Mouse (Mus musculus) brain, embryonic 14.5 days (tissue): ENCODE measurements around the gene C1qtnf5.

Source experiments
- CTCF ChIP-seq: fragments of 200-500 bp; IDR thresholded peaks from 2 replicates; pipeline ENCODE4 v1.5.1; 2012; ENCODE audit warnings: inconsistent platforms, mild to moderate bottlenecking, moderate library complexity, borderline replicate concordance; ENCODE audit not compliant: insufficient read depth, insufficient read length; ENCODE audit errors: extremely low read depth
- POLR2A ChIP-seq: fragments of 200-500 bp; IDR thresholded peaks from 2 replicates; pipeline ENCODE4 v1.6.1; 2012; ENCODE audit warnings: mild to moderate bottlenecking, inconsistent platforms, borderline replicate concordance; ENCODE audit not compliant: poor library complexity, insufficient read depth, insufficient read length, severe bottlenecking; ENCODE audit errors: extremely low read depth

DNA sequence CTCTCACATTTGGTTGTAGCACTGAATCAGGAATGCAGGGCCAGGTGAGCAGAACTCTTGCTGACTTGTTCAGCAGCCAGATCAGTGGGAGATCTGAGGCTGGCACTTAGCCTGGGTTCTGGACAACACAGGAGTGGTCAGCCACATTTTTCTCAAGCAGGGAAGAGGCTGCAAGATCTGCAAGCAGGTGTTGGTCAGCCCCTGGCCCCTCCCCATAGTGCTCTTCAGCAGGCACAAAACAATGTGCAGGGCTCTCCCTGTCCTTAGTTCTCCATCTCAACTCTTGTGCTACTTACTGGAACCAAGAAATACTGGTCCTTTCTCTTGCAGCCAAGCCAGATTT, 37.6 kb downstream of the C1qtnf5 start:
- TF ChIP-seq CTCF (no peak), POLR2A (no peak)
